Mouse (Mus musculus) sigmoid colon, adult 10 weeks (tissue): ENCODE results near the gene 4931440F15Rik. TPM values are rescaled to one million over a fixed set of nuclear protein-coding genes. Genes with fewer than 3 reads are reported as not detected.

Source experiments
- polyA plus RNA-seq: library from polyadenylated mRNA; stranded (reverse); fragments of 350-450 nt; fragmentation: Illumina TruSeq; extraction: RNeasy Lipid Tissue Mini Kit (QIAGEN cat#74804); gene quantifications from one replicate; pipeline ENCODE4 v1.2.3, GENCODE M21; 2014; ENCODE audit warnings: low read depth, low replicate concordance

The 4931440F15Rik gene
- polyA plus RNA-seq, result 0.13 TPM

DNA sequence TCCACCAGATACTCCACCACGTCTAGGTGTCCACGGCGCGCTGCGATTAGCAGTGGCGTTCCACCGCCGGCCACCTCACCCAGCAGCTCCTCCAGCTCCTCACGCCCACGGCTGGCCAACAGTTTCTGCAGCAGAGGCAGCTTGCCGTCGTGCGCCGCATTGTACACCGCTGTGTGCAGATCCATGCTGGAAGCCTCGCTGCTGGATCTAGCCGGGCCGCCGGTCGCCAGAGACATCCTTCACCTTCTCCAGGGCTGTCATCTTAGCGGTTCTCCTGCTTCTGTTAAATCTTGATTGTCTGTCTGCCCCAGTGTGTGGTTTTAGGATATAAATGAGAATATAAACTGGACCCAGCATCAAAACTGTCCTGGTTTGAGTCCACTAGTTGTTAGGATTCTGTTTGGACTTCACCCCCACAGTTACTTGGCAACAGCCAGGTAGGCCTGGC, at the start of gene 4931440F15Rik:
4931440F15Rik (minus strand) TSS at position 398 of the 448 bp plus-strand sequence.

Other genes with a start within 250 kb of the 4931440F15Rik start
- gene Rtn4, start 132.7 kb downstream of the 4931440F15Rik start, polyA plus RNA-seq, result 417 TPM
- 2.8 TPM for gene Eml6, start 200.4 kb upstream of the 4931440F15Rik start, polyA plus RNA-seq